Comparison of ENCODE assay signal across 11 mouse cellular contexts in genomic region chr12:103328448-103329191, GRCm38 (mm10). TPM values are rescaled to one million over a fixed set of nuclear protein-coding genes. Genes with fewer than 3 reads are reported as not detected.
DNase-seq lines count a peak whose midpoint lies in the region; ATAC-seq lines count a peak whose summit lies in the region.
"Had no signal": no experiment of that assay in that cellular context is flagged by ENCODE, and none has a peak within 500 bp of the region (broad histone marks: within the 10 kb centered on the region; RNA-seq: fewer than 3 reads in every experiment).

No protein-coding gene starts in this region.

- no peak overlapping the region for H3K4me3 ChIP-seq in kidney, embryonic 14.5 days (ENCODE audit: low read length)
- H3K4me3 ChIP-seq: intestine, embryonic 15.5 days; liver, embryonic 13.5 days had no signal

- WGBS in kidney, embryonic 14.5 days, result 57% methylated on average over 7 of the region's 7 CpGs

- no peak overlapping the region for H3K27ac ChIP-seq in kidney, embryonic 14.5 days (ENCODE audit: low read depth, low read length)
- H3K27ac ChIP-seq: intestine, embryonic 15.5 days; liver, embryonic 13.5 days had no signal

- H3K36me3 ChIP-seq in kidney, embryonic 14.5 days (ENCODE audit: control insufficient read depth, insufficient read depth, low read length), result no peaks in the 10 kb centered on the region
- H3K36me3 ChIP-seq: intestine, embryonic 15.5 days; liver, embryonic 13.5 days had no signal

- peak; percentile 64 to 73 for DNase-seq in kidney, adult 8-10 months
- peak; percentile 78 to 80 for DNase-seq in heart, adult 18-20 months
- peak; percentile 69 for DNase-seq in heart, postnatal 4 days
- DNase-seq in lung, postnatal 36 days, result peak; percentile 73
- no peak for DNase-seq in layer of hippocampus, postnatal 10 days (ENCODE audit: low spot score in 2 of 2)
- DNase-seq in urinary bladder, postnatal 25 days (ENCODE audit: low spot score), result no peak
- DNase-seq: cerebellum, adult 8-10 months; liver, embryonic 13.5 days; right cerebral cortex, adult 18-20 months had no signal

- no peak for ATAC-seq in kidney, embryonic 14.5 days (ENCODE audit: low FRiP score, low TSS enrichment)
- ATAC-seq: intestine, embryonic 15.5 days had no signal

- H3K4me2 ChIP-seq in kidney, embryonic 14.5 days (replicated peaks; ENCODE audit: low read depth, low read length), result no peak overlapping the region
- H3K4me2 ChIP-seq: intestine, embryonic 15.5 days; liver, embryonic 13.5 days had no signal

- H3K4me1 ChIP-seq in kidney, embryonic 14.5 days (ENCODE audit: control insufficient read depth, insufficient read depth, low read length), result no peaks in the 10 kb centered on the region

- H3K9me3 ChIP-seq in kidney, embryonic 14.5 days (ENCODE audit: control insufficient read depth, low read length), result no peaks in the 10 kb centered on the region
- H3K9me3 ChIP-seq: intestine, embryonic 15.5 days; liver, embryonic 13.5 days had no signal

- H3K27me3 ChIP-seq in kidney, embryonic 14.5 days (ENCODE audit: control insufficient read depth, insufficient read depth, low read length), result peaks cover 13% of the 10 kb centered on the region

- H3K9ac ChIP-seq in kidney, embryonic 14.5 days (ENCODE audit: low read depth, low read length), result no peak overlapping the region
- H3K9ac ChIP-seq: intestine, embryonic 15.5 days; liver, embryonic 13.5 days had no signal

RNA-seq across cellular contexts. Expression of gene Fam181a, which starts 17.8 kb away (rescaled TPM):
- not detected in 2 replicates for polyA plus RNA-seq in kidney, embryonic 14.5 days (2014; fragmentation: Nextera tagmentation; extraction: Ambion mirVana)
- total RNA-seq in heart, adult 18-20 months (2021), result not detected
- not detected for total RNA-seq in heart, postnatal 4 days (2021)
- 1 to 10 TPM; 3.4 to 4.1 TPM for total RNA-seq in layer of hippocampus, postnatal 10 days (2021)
- polyA plus RNA-seq: liver, embryonic 13.5 days had no signal

RNA-seq across cellular contexts. Expression of gene Asb2, which starts 27.2 kb away (rescaled TPM):
- polyA plus RNA-seq in kidney, embryonic 14.5 days (2014; fragmentation: Nextera tagmentation; extraction: Ambion mirVana), result 1.0 and 1.2 TPM in 2 replicates
- 100 to 1,000 TPM; 561 to 602 TPM for total RNA-seq in heart, adult 18-20 months (2021)
- total RNA-seq in heart, postnatal 4 days (2021), result 100 to 1,000 TPM; 330 to 353 TPM
- total RNA-seq in layer of hippocampus, postnatal 10 days (2021), result 1 to 10 TPM; 1.8 to 2.6 TPM

RNA-seq across cellular contexts. Expression of gene Otub2, which starts 59.9 kb away (rescaled TPM):
- polyA plus RNA-seq in kidney, embryonic 14.5 days (2014; fragmentation: Nextera tagmentation; extraction: Ambion mirVana), result 6.0 and 6.1 TPM in 2 replicates
- total RNA-seq in heart, adult 18-20 months (2021), result 1 to 10 TPM; 3.4 to 3.9 TPM
- 1 to 10 TPM; 3.7 to 4.2 TPM for total RNA-seq in heart, postnatal 4 days (2021)
- total RNA-seq in layer of hippocampus, postnatal 10 days (2021), result 10 to 100 TPM; 32.5 to 33.5 TPM

Comparison
In these comparisons a context has a peak if more than half of its experiments do, and no peak if none do; other contexts are left out.
1. DNase-seq: peak in kidney, adult 8-10 months (2 of 2), heart, adult 18-20 months (2 of 2), heart, postnatal 4 days (single experiment) and lung, postnatal 36 days (single experiment); none in layer of hippocampus, postnatal 10 days (0 of 2) and urinary bladder, postnatal 25 days (single experiment).
2. RNA of gene Fam181a, which starts 17.8 kb away (total RNA-seq): 3.4 to 4.1 TPM in layer of hippocampus, postnatal 10 days; not detected in heart, postnatal 4 days and not detected in heart, adult 18-20 months; every median in the first group is over 4 times any median in the second.
3. RNA of gene Asb2, which starts 27.2 kb away (total RNA-seq): 561 to 602 TPM in heart, adult 18-20 months and 330 to 353 TPM in heart, postnatal 4 days; 1.8 to 2.6 TPM in layer of hippocampus, postnatal 10 days; every median in the first group is over 10 times any median in the second.
4. RNA of gene Otub2, which starts 59.9 kb away (total RNA-seq): 32.5 to 33.5 TPM in layer of hippocampus, postnatal 10 days; 3.7 to 4.2 TPM in heart, postnatal 4 days and 3.4 to 3.9 TPM in heart, adult 18-20 months; every median in the first group is over 4 times any median in the second.